11 mouse cellular contexts compared by ENCODE assay signal in genomic region chr2:123064648-123065047, GRCm38 (mm10).
"Had no signal": no experiment of that assay in that cellular context is flagged by ENCODE, and none has a peak within 500 bp of the region (broad histone marks: within the 10 kb centered on the region; RNA-seq: fewer than 3 reads in every experiment).

No protein-coding gene starts in this region.

- DNase-seq: kidney, adult 8-10 months; kidney, postnatal 36 days; layer of hippocampus, adult 9-11 months; layer of hippocampus, postnatal 36 days; left cerebral cortex, postnatal 4 days; liver, embryonic 13.5 days; liver, postnatal 0 days; lung, postnatal 14 days; thymus, adult 2 months; thymus, postnatal 25 days had no signal

- ATAC-seq: liver, postnatal 0 days; midbrain, embryonic 15.5 days had no signal
